Mouse (Mus musculus) hindbrain, embryonic 11.5 days (tissue): ENCODE measurements around the gene Ctcf. TPM values are rescaled to one million over a fixed set of nuclear protein-coding genes. Genes with fewer than 3 reads are reported as not detected.

ENCODE experiments used
- ATAC-seq: fragments of 200-750 bp; cut with Nextera tagmentation; 2 replicates; pipeline ENCODE4 v1.8.0; 2017; ENCODE audit warnings: mild to moderate bottlenecking, moderate TSS enrichment, moderate library complexity; ENCODE audit not compliant: low FRiP score
- DNase-seq: peaks from one replicate; pipeline ENCODE4 v3.0.0-alpha.2; 2015; ENCODE audit warnings: low spot score
- H3K27ac ChIP-seq: fragments of 300-500 bp; sonication (generic); 2 replicates; pipeline ENCODE4 v1.5.1; 2014; ENCODE audit warnings: mild to moderate bottlenecking, low read depth, low read length
- H3K27me3 ChIP-seq: fragments of 300-500 bp; sonication (generic); 2 replicates; pipeline ENCODE4 v1.6.1; 2014; ENCODE audit warnings: mild to moderate bottlenecking, low read length, moderate library complexity, mixed read lengths; ENCODE audit not compliant: control insufficient read depth, insufficient read depth
- H3K36me3 ChIP-seq: fragments of 300-500 bp; sonication (generic); 2 replicates; pipeline ENCODE4 v1.6.1; 2014; ENCODE audit warnings: mild to moderate bottlenecking, low read length, moderate library complexity, mixed read lengths; ENCODE audit not compliant: control insufficient read depth, insufficient read depth
- H3K4me1 ChIP-seq: fragments of 300-500 bp; sonication (generic); replicated peaks from 2 replicates; pipeline ENCODE4 v1.6.1; 2014; ENCODE audit warnings: low read length, mixed read lengths; ENCODE audit not compliant: control insufficient read depth, insufficient read depth
- H3K4me2 ChIP-seq: fragments of 300-500 bp; sonication (generic); replicated peaks from 2 replicates; pipeline ENCODE4 v1.6.1; 2014; ENCODE audit warnings: mild to moderate bottlenecking, low read depth, low read length
- H3K4me3 ChIP-seq: fragments of 300-500 bp; sonication (generic); 2 replicates; pipeline ENCODE4 v1.5.1; 2014; ENCODE audit warnings: low read depth, low read length
- H3K9ac ChIP-seq: fragments of 300-500 bp; sonication (generic); 2 replicates; pipeline ENCODE4 v1.6.1; 2014; ENCODE audit warnings: low read depth, low read length
- H3K9me3 ChIP-seq: fragments of 300-500 bp; sonication (generic); 2 replicates; pipeline ENCODE4 v1.6.1; 2016; ENCODE audit warnings: low read length; ENCODE audit not compliant: control insufficient read depth
- WGBS: fragments of 180-500 bp; shearing (Covaris S2); extraction: QIAGEN DNeasy Blood & Tissue Kit; methylation state at CpG from one replicate; pipeline ENCODE4 v1.1.7; 2014; 5-methylcytosine and 5-hydroxymethylcytosine counted together
- polyA plus RNA-seq: library from polyadenylated mRNA; unstranded; fragments of >200 nt; fragmentation: Nextera tagmentation; extraction: Ambion mirVana; gene quantifications from 2 replicates; pipeline ENCODE4 v1.2.1, GENCODE M21; 2014

Gene Ctcf
- polyA plus RNA-seq, 1 experiment from 2014 or later, result 121 TPM

DNA sequence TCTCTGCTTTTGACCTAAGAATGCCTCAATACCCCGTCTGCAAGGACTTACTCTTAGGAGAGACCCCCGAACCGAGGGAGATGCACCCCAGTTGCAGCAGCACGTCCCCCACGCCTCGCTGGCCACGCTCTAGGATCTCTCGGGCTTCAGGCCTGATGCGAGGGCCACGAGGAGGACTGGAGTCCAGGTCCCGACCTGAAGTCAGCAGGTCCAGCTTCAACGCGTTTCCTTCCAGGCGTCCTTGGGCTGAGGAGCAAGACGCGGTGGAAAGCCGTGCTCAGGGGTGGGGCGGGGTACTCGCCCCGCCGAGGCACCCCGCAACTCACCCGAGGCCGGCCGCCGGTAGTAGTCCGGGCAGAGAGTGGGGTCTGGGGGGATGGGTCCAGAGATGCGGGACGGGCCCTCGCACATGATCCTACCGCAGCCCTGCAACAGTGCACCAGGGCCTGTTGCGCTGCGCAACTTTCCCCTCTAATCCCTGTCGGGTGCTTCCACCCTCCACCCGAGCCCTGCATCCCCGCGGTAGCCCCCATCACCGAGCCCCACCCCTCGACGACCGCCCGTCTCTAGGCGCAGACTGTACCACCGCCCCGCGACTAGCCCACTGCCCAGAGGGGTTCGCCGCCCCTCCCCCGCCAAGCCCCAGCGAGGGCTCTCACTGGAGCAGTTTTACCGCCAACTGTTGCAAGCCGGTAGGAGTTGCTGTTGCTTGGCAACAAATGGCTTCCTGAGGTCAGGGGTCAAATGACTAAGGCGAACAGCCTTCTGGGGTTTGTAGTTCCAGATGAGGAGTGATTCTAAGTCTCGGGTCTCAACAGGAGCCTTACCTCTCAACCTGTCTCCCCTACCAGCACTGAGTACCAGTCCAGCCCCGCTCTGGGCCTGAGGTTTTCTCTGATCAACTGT is 71.4 kb downstream of the Ctcf start, which contains the start of the genes 4933405L10Rik and Enkd1:
TSS of gene 4933405L10Rik (plus strand) at position 158 of the 906 bp plus-strand sequence.
TSS of gene Enkd1 (minus strand) at position 713 of the 906 bp plus-strand sequence.
- 1% methylated on average over 55 of the region's 55 CpGs for WGBS
- Histone ChIP-seq H3K9me3 (no peaks in the 10 kb centered on the region), H3K27me3 (no peaks in the 10 kb centered on the region), H3K4me1 (no peaks in the 10 kb centered on the region; the same call in 1 of the 2 replicates), H3K4me3 (peak within 1 kb of the TSS; percentile 67), H3K9ac (peak within 1 kb of the TSS; percentile 70), H3K27ac (0 out of 2 replicates have a peak within 1 kb of the TSS, but pooled peaks have one; percentile 24), H3K4me2 (peak within 1 kb of the TSS; percentile 90), H3K36me3 (no peaks in the 10 kb centered on the region)
- ATAC-seq, result peak; percentile 90
- peak; percentile 95 for DNase-seq

DNA sequence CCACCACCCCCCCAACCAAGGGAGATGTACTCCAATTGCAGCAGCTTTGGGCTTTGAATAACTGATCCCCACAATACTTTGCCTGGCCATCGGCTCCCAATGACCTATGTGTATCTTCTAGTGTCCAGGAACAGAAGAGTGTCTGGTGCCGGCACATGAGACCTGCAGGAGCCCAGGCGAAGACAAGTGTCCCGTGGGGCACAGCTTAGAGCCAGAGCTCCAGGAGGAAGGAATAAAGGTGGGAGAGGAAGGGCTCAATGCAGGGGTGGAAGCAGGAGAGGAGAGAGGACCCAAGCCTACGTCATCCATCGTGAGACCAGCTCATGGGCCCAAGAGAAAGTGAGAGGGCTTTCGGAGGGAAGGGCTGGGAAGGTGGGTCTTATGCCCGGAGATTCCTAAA is 72.3 kb downstream of the Ctcf start:
- no peak for ATAC-seq

DNA sequence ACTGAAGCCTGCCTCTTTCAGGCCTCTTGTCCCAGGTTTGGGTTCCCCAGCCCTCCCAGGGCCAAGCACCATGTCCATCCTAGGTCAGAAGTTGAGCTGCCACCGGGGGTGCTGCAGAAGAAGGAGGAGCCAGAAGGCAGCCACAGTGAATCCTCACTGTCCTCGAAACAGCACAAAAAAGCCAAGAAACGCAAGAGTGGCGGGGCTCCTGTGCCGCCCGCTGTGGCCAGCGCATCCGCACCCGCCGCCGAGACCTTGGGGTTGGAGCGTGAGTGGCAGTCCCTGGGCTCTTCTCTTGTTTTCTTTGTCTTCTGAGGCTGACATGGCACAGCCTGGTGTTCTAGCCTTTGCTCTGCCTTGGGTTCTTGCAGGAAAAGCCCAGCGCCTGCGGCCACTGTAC is 72.9 kb downstream of the Ctcf start:
- Histone ChIP-seq H3K27ac (no peak overlapping the region), H3K4me3 (no peak overlapping the region), H3K4me1 (no peaks in the 10 kb centered on the region; the same call in 1 of the 2 replicates), H3K4me2 (no peak overlapping the region), H3K36me3 (no peaks in the 10 kb centered on the region), H3K9ac (no peak overlapping the region), H3K27me3 (no peaks in the 10 kb centered on the region), H3K9me3 (no peaks in the 10 kb centered on the region)
- ATAC-seq, result no peak
- no peak for DNase-seq
- WGBS, result 63% methylated on average over 14 of the region's 14 CpGs

More for the DNA sequence above, 72.3 kb downstream of the Ctcf start:
- Histone ChIP-seq H3K27ac (no peak overlapping the region), H3K4me1 (no peaks in the 10 kb centered on the region; the same call in 1 of the 2 replicates), H3K9ac (no peak overlapping the region), H3K36me3 (no peaks in the 10 kb centered on the region), H3K27me3 (no peaks in the 10 kb centered on the region), H3K4me2 (no peak overlapping the region), H3K4me3 (no peak overlapping the region), H3K9me3 (no peaks in the 10 kb centered on the region)
- DNase-seq, result no peak
- 95% methylated on average over 8 of the region's 8 CpGs for WGBS

DNA sequence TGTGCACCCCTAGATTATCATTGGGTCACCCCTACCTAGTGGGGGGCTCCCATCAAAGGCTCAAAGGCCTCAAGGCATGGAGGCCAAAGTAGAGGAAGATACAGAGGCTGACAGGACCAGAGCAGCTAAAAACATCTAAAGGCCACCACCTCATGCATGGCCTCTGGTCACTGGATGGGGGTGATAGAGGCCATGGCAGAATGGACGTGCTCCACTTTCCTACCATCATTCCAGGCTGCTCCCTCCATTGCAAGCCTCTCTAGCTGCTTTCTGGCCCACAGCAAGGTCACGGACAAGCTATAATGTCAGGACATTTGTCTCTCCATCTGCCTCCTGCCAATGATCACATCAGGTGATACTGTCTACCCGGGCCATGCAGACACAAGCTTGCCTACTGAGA is 75.9 kb downstream of the Ctcf start:
- no peak for ATAC-seq

DNA sequence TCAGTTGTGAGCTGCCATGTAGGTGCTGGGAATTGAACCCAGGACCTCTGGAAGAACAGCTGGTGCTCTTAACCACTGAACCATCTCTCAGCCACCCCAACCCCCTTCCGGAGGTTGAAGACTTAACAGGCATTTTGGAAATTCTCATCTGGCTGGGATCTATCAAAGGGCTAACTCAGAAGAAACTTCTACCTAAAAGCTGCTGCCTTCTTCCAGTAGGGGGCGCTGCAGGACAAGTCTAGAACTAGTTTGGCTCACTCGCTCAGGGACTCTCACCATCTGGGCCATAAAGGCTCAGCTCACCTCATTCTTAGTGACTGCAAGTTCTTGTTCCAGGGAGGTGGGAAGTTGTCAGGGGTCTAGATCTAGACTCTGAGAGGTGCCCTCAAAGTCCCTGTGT is 77.8 kb downstream of the Ctcf start:
- Histone ChIP-seq H3K4me3 (no peak overlapping the region), H3K4me1 (no peaks in the 10 kb centered on the region), H3K9ac (no peak overlapping the region), H3K27ac (no peak overlapping the region), H3K36me3 (0 out of 2 replicates have a peak, but pooled peaks cover 2% of the 10 kb centered on the region), H3K27me3 (no peaks in the 10 kb centered on the region), H3K4me2 (no peak overlapping the region), H3K9me3 (no peaks in the 10 kb centered on the region)
- WGBS, result 5% methylated on average over 3 of the region's 3 CpGs
- DNase-seq (peak; percentile 93), ATAC-seq (peak; percentile 43)

More for the DNA sequence above, 75.9 kb downstream of the Ctcf start:
- Histone ChIP-seq H3K4me2 (no peak overlapping the region), H3K4me3 (no peak overlapping the region), H3K9ac (no peak overlapping the region), H3K4me1 (no peaks in the 10 kb centered on the region; the same call in 1 of the 2 replicates), H3K27ac (no peak overlapping the region), H3K27me3 (no peaks in the 10 kb centered on the region), H3K9me3 (no peaks in the 10 kb centered on the region), H3K36me3 (0 out of 2 replicates have a peak, but pooled peaks cover 2% of the 10 kb centered on the region)
- DNase-seq, result no peak
- whole genome bisulfite sequencing, result 84% methylated on average over 3 of the region's 3 CpGs

DNA sequence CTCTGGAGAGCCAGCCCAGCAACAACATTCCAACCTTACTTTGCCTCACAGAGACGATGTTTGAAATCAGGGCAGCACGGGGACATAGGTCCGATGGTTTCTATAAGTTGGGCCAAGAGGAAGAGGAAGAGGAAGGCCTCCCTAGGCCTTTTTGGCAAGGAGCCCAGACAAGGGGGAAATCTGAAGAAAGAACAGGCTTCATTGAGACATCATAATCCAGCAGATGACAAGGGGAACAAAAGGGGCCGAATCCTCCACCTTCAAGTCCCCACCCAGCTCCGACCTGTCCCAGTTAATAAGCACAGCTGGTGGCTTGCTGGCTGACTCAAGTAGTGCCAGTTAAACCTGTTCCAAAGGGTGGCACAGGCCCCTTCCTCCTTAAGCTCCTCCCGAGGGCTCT is 78.7 kb downstream of the Ctcf start:
- Histone ChIP-seq H3K36me3 (0 out of 2 replicates have a peak, but pooled peaks cover 2% of the 10 kb centered on the region), H3K27me3 (no peaks in the 10 kb centered on the region), H3K4me1 (no peaks in the 10 kb centered on the region), H3K9ac (no peak overlapping the region), H3K27ac (no peak overlapping the region), H3K9me3 (no peaks in the 10 kb centered on the region), H3K4me2 (no peak overlapping the region), H3K4me3 (no peak overlapping the region)
- ATAC-seq (no peak), DNase-seq (no peak)
- WGBS, result 82% methylated on average over 6 of the region's 6 CpGs

DNA sequence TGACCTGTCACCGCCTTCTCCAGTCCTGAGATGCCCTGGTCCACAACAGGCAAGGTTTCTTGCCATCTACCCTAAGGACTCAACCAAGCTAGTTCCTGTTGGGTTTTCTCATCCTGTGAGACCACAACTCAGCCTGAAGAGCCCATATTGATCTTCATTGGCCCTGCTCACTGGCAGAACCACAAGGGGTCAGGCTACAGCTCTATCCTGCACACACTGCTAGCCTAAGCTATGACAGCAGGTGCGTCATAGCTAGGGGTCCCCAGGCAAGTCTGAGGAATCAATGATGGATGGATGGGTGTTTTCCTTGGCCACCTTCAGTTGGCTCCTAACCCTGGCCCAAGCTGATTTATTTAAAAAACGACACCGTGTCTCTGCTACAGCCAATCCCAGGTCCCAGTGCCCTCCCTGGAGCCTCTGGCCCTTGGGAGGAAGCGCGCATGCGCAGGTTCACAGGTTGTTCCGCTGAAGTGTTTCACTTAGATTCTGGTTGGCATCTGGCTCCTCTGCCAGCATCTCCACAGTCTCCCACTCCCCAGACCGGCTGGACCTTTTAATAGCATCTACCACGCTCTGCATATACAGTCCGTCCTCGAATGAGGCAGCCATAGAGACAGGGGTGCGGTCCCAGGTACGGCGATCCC is 80.1 kb downstream of the Ctcf start:
- WGBS, result 93% methylated on average over 15 of the region's 15 CpGs
- no peaks in the 10 kb centered on the region for H3K9me3 ChIP-seq
- no peaks in the 10 kb centered on the region for H3K4me1 ChIP-seq
- no peak for DNase-seq
- no peak overlapping the region for H3K27ac ChIP-seq
- no peak for ATAC-seq
- H3K4me3 ChIP-seq, result no peak overlapping the region
- H3K4me2 ChIP-seq, result no peak overlapping the region
- no peak overlapping the region for H3K9ac ChIP-seq
- H3K36me3 ChIP-seq, result 0 out of 2 replicates have a peak, but pooled peaks cover 2% of the 10 kb centered on the region
- H3K27me3 ChIP-seq, result no peaks in the 10 kb centered on the region

DNA sequence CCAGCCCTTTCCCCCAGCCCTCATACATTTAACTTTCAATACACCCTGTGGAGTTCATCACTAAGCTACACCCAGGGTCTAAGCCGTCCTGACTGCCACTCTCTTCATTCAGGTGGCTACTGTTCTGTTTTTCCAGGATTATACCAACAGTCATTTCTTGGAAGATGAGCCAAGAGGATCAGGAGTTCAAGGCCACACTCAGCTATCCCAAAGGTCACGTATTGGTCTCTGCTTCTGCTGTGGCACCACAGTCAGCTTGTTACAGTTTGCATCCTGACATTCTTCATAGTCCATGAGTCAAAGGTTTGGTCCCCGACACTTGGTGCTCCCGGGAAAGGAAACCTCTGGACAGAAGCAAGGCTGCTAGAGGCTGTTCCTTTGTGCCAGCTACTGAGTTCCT is 83.3 kb downstream of the Ctcf start:
- 87% methylated on average over 4 of the region's 4 CpGs for WGBS
- Histone ChIP-seq H3K4me1 (no peaks in the 10 kb centered on the region), H3K9me3 (no peaks in the 10 kb centered on the region), H3K4me2 (no peak overlapping the region), H3K4me3 (no peak overlapping the region), H3K36me3 (0 out of 2 replicates have a peak, but pooled peaks cover 2% of the 10 kb centered on the region), H3K27me3 (no peaks in the 10 kb centered on the region), H3K27ac (no peak overlapping the region), H3K9ac (no peak overlapping the region)
- DNase-seq (no peak), ATAC-seq (no peak)
